Mouse (Mus musculus) cerebellum, adult 8-10 months (tissue): ENCODE measurements at regions not wholly inside any gene's neighbourhood (a gene's known extent, or its start where the extent isn't known, plus 50 kb on each side); places are given as distances from the start of the nearest gene placed in this dataset.

ENCODE experiments used
- DNase-seq: peaks from one replicate; pipeline ENCODE4 v3.0.0; 2022

DNA sequence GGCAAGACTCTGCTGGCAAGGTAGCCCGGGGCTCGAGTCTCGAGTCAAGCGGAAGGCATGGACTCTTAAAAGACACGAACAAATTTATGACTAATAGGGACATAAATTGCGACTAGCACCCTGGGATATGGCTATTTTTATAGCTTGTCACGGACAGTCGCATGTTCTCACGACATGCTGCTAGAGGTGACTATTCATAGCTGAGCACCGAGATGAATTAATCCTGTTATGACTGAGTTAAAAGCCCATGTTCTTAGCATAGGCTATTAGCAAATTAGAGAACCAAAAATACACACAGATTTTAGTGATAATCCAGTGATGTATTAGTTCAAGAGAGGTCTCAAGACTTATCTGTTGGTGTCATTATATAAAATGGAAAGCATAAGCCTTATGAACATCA lies 539.2 kb downstream of the Gm19410 start:
- DNase-seq = no peak

- no peak for DNase-seq
Measured at GRCm38 (mm10) chr8:36306336-36306735, 540.7 kb downstream of the Gm19410 start.

DNA sequence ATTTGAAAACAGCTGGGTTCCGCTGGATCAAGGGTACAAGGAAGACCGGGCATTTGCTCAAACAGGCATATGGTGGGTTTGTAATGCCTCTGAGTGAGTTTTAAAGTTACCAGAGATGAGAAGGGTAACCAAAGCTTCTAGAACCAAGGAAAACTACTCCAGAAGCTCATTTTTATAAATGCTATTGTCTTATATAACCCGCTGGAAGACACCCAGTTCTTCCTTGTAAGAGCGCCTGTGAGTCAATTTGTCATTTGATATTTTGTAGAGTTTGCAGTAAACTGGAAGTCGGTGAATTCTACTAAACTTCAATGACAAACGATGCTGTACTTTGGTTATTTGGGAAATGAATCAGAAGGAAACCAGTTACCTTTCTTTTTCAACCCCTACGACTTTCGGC lies 541.9 kb downstream of the Gm19410 start:
- DNase-seq = no peak

- no peak for DNase-seq
Measured at GRCm38 (mm10) chr8:36308056-36308455, 542.5 kb downstream of the Gm19410 start.

DNA sequence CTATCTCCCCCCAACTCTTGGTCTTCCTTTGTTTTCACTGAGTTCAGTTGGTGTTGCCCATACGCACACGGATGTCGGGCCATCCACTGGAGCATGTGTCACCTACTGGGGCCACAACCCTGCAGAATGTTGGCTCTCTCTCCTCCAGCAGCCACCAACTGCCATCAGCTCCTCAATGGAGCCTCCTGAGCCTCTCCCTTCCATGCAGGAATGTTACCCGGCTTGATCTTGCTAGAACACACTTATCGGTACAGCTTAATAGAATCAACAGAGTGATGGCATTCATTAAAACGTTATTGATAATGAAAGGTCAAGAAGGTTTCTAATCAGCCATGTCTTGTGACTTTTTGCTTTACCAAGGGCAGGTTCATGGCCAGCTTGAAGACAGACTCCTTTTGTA lies 543.7 kb downstream of the Gm19410 start:
- DNase-seq = no peak

DNA sequence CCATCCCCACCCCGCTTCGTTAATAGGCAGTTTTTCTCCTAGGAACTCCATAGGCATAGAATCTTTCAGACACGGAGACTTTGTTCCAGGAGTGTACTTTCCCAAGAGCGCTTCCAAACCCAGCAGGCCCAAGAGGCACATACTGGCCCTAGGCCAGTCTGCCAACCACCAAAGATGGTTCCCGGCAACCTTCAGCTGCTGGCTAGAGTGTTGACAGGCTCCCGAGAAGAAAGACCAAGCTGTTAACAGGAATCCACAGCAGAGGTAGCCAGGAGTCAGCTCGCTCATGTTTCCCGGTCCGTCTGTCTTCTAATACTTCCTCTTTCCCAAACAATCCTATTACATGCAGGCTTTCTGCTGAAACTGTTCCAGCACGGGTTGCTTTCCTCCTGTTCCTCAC lies 544.4 kb downstream of the Gm19410 start:
- DNase-seq = peak; percentile 13

DNA sequence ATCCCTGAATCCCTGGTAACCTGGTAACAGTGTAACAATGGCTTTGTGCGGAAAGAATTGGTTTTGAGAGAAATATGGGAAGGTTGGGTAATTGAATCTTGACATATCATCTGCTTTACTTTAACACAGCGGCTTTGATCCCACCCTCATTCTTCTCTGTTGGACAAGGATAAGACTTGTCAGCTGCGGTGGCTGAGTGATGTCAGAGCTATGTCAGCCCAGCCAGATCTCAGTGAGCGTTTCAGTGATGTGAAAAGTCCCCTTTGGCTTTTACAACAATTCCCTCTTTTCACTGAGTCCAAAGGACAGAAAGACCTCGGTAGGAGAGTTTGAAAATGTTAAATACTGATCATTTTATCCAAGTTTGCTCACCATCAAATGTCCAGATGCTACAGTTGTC lies 546.1 kb downstream of the Gm19410 start:
- DNase-seq = no peak

DNA sequence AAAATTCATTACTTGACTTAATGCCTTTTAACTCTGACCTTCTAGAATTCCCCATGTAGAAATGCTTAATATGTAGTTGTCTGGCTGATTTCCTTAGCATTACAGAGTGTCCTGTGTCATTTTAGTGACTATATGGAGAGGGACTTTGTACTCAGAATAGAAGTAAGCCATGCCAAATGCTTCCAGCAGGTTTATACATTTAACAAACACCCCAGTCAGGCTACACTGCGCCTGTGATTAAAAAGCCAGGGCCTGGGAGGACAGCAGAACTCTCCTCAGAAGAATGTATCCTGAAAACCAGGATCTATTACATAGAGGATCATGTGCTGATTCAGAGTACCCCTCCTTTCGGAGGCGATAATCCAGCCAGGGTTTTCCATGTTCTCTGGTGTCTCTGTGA lies 547.4 kb downstream of the Gm19410 start:
- DNase-seq = no peak

DNA sequence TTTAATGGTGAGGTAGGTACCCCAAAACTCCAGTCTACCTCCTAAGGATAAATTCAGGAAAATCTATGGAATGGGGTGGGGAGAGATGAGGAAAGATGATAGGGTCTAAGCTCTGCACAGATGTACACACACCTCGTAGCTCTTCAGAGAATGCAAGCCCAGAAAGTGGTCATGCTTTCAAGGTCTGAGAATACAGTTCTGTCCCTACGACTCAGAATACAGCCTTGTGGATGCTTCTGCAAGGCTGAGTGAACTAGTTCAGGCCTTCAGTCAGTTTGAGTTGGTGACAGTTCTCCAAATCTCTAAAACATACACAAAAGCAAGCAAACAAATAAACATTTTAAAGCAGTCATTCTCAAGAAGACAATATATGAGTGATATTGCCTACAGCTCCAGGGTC lies 552.8 kb downstream of the Gm19410 start:
- DNase-seq = no peak

- DNase-seq = no peak
Measured at GRCm38 (mm10) chr8:36318884-36319283, 553.3 kb downstream of the Gm19410 start.

- DNase-seq = no peak
Measured at GRCm38 (mm10) chr8:36319314-36319959, 553.8 kb downstream of the Gm19410 start.

GRCm38 (mm10) chr8:36322125-36322524 lies 556.5 kb downstream of the Gm19410 start:
- no peak for DNase-seq

GRCm38 (mm10) chr8:36322578-36322977 lies 557.0 kb downstream of the Gm19410 start:
- no peak for DNase-seq

DNA sequence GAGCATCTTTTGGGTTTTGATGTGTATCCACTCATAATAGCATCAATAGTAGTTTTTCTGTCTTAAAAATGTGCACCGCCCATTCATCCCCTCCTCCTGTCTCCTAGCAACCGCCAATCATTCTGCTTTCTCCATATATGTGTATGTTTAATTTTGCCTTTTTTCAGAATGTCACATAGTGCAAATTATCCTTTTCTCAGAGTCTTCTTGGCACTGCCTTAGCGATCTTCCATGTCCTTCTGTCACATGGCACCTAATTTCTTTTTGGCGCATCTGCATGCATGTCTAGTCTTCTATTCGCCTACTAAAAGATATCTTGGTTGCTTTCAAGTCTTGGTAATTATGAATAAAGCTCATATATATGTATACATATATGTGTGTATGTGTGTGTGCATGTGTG lies 573.0 kb downstream of the Gm19410 start:
- DNase-seq = no peak

GRCm38 (mm10) chr8:36339449-36339848 lies 573.9 kb downstream of the Gm19410 start:
- no peak for DNase-seq

DNA sequence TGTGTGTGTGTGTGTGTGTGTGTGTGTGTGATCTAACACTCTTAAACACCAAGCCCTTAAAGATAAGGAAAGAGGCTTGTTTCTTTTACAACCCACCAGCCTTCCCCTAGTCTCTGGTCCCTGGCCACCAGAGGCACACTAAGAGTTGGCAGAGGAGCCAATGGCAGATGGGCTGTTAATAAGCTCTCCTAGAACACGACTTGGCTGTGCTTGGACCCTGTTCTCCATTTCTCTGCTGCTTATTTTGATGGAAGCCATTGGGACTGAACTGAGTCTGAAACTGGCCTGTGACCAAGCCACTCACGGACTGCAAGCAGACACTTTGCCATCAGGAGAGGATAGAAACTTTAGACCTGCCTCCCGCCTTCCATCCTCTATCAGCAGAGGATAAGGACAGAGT lies 574.9 kb downstream of the Gm19410 start:
- peak; percentile 74 for DNase-seq

DNA sequence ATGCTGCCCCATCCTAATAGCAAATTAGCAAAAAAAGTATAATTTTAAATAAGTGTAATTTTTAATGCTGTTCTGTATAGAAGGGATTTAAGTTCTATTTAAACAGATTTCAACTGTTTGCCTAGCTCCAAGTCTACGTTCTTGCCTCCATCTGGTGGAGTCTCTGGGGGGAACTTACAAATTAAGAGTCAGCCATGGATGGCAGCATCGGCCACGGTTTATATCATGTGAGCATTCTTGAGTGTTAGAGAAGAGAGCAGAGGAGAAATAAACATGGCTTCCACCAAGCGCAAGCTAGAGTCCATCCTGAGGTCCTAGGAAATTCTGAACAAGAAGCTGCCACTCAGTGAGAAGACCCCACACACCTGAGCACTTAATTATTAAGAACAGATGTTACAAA lies 576.4 kb downstream of the Gm19410 start:
- DNase-seq = no peak

DNA sequence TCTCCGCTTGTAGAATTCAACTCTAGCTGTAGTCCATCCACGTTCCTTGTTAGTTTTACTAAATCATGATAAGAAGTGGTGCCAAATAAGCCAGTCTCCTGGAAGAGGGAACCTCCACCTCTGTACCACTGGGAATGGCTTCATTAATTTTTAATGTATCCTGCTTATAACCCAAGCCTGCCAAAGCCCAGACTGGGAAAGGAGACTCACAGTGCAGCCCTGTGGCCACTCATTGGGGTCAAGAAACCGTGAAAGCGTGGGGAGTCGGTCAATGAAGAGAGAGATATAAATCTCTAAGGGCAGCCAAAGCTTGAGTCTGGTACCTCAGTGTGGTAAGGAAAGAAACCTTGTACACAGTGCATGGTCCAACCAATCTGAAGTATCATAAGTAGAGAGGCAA lies 577.1 kb downstream of the Gm19410 start:
- no peak for DNase-seq

DNA sequence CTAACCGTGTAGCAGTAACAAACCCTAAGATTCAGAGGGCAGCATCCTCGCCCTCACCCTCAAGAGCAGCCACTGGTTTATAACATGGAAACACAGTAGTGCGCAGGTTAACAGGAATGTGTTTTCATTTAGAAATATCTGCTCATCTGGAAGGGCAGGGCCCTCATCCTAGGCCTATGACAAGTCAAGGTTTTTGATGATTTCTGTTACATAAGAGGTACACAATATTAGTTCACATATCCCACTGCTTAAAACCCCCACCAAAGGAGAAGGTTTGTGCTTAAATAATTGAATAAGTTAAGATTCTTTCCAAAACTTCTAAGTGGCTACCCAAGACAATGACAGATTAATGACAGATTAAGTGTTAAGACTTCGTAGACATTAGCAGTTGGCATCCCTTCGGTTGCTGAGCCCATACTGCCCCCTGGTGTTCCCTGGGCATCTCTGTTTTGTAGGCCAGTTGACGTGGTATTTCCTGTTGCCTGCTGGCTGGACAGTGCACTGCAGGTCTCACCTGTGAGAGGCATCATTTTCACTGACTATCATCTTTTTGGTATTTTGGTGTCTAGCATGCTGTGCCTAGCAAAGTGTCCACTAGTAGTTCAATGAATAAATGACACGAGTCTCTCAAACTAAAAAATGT lies 581.2 kb downstream of the Gm19410 start:
- peak; percentile 87 for DNase-seq

- DNase-seq = no peak
Measured at GRCm38 (mm10) chr8:36348067-36348466, 582.5 kb downstream of the Gm19410 start.

DNA sequence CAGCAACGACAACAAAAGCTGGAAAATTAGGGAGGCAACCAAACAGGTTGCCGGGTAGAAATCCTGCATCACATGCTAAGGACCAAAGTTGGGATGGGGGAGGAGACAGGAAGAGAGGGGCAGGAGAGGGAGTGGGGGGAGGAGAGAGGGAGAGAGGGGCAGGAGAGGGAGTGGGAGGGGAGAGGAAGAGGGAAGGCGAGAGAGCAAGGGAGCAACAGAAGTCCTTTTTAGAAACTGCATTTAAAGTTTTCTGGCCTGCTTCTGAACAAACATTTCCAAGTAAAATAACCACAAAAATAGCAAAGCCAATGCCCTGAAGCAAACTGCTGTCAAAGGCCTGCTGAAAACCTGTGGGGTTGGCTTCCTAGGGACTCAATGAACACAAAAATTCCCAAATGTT lies 589.3 kb downstream of the Gm19410 start:
- DNase-seq = no peak

- no peak for DNase-seq
Measured at GRCm38 (mm10) chr8:36358998-36359397, 593.4 kb downstream of the Gm19410 start.

DNA sequence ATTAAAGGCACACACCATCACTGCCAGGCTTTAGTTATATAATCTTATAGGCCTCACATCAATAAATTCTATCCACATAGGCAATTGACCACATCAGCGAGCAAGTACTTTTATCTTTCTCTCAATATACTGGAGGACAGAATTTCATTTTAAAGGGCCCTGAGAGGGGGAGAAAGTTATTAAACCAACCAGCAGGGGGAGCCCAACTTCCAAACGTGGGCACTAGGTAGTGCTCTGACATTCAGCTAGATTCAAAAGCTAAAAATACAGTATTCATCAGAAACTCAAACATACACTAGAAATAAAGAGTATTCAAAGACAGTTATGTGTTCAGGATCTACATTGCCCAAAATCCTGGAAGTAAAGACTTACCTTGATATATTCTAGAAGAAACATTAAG lies 595.7 kb downstream of the Gm19410 start:
- DNase-seq = peak; percentile 78

DNA sequence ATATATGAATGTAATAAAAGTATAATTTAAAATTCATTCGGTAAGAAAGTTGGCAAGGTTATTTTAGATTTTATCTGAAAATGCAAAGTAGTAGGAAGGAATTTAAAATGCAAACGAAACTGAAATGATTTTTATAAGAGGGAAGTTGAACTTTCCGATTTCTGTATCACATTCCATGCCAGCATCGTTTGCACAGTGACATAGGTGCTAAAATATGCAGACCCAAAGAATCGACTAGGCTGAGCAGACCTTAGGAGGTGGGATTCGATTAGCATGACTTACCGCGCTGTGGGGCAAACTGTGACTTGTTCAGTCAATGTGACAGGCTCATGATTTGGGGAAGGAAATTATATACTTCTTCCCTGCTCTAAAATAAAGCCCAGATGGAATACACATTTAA lies 596.2 kb downstream of the Gm19410 start:
- DNase-seq = no peak

DNA sequence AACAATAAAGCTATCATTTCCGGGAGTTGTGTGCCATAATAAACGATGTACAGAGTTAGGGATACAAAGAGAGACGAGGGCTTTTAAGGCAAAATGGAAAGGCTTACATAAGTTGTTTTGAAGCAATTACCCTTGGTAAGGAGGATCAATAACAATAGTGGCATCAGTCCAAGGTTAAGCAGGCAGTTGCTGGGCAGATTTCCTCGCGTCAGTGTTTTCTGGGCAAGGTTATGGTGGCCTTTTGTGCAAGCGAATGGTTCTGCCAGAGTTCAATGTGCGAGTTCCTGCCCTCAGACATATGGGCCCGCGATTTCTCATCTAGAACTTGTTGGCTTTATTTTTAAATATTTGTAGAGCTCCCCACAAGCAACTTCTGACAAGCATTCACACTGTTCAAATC lies 597.7 kb downstream of the Gm19410 start:
- no peak for DNase-seq
